Mouse (Mus musculus): Measurements from ENCODE around the gene Map3k5.

GRCm38 (mm10) chr10:19953032-19953761, 18.9 kb downstream of the Map3k5 start:
- TF ChIP-seq CTCF (conservative IDR thresholded peaks at IDR 0.05 in 1 of 2, IDR thresholded peaks at IDR 0.05 in 1 of 2; ENCODE audit: low read depth in 2 of 2, low read length in 2 of 2) (no peak), ZC3H11A (IDR thresholded peaks at IDR 0.05; ENCODE audit: low read depth, low read length) (no peak), MAX (IDR thresholded peaks at IDR 0.05; ENCODE audit: low read length) (peak; percentile 26; the same call in 1 of the 2 replicates), POLR2A (IDR thresholded peaks at IDR 0.05; ENCODE audit: low read depth, low read length) (peak; percentile 26; the same call in 1 of the 2 replicates), USF1 (IDR thresholded peaks at IDR 0.05; ENCODE audit: low read depth, low read length) (no peak)

Data from CH12.LX (cell line).